Mouse (Mus musculus) heart, embryonic 14.5 days (tissue): ENCODE measurements around the gene Zmynd15. TPM values are rescaled to one million over a fixed set of nuclear protein-coding genes. Genes with fewer than 3 reads are reported as not detected.

Experiments used
- ATAC-seq: fragments of 200-750 bp; cut with Nextera tagmentation; 2 replicates; pipeline ENCODE4 v1.8.0; 2017; ENCODE audit warnings: low read depth, moderate TSS enrichment; ENCODE audit not compliant: insufficient number of reproducible peaks, insufficient read depth, low FRiP score
- H3K27ac ChIP-seq, 2 experiments: fragments of 200-500 bp in 1 of 2; fragments of 300-500 bp in 1 of 2; sonication (generic) in 1 of 2; replicated peaks in 1 of 2; 2 replicates each; pipeline ENCODE4 v1.5.1; 2012 to 2014; ENCODE audit warnings: low read depth in 2 of 2, low read length in 2 of 2, control low read depth in 1 of 2, mild to moderate bottlenecking in 1 of 2, mixed read lengths in 1 of 2; ENCODE audit not compliant: control insufficient read depth in 1 of 2, insufficient read depth in 1 of 2
- H3K27me3 ChIP-seq: fragments of 300-500 bp; sonication (generic); 2 replicates; pipeline ENCODE4 v1.6.1; 2014; ENCODE audit warnings: mild to moderate bottlenecking, low read length, control low read depth; ENCODE audit not compliant: control insufficient read depth, insufficient read depth
- H3K36me3 ChIP-seq: fragments of 300-500 bp; sonication (generic); 2 replicates; pipeline ENCODE4 v1.6.1; 2014; ENCODE audit warnings: mild to moderate bottlenecking, control low read depth, low read length, mixed read lengths; ENCODE audit not compliant: control insufficient read depth, insufficient read depth
- H3K4me1 ChIP-seq, 2 experiments: fragments of 200-500 bp in 1 of 2; fragments of 300-500 bp in 1 of 2; sonication (generic) in 1 of 2; 2 replicates each; pipeline ENCODE4 v1.6.1; 2012 to 2014; ENCODE audit warnings: low read length in 2 of 2, control low read depth in 1 of 2, mixed read lengths in 1 of 2; ENCODE audit not compliant: control insufficient read depth in 2 of 2, insufficient read depth in 2 of 2
- H3K4me2 ChIP-seq: fragments of 300-500 bp; sonication (generic); 2 replicates; pipeline ENCODE4 v1.6.1; 2014; ENCODE audit warnings: mild to moderate bottlenecking, low read length
- H3K4me3 ChIP-seq, 2 experiments: fragments of 200-500 bp in 1 of 2; fragments of 300-500 bp in 1 of 2; sonication (generic) in 1 of 2; 2 replicates each; pipeline ENCODE4 v1.5.1; 2012 to 2014; ENCODE audit warnings: low read length in 2 of 2, mild to moderate bottlenecking in 2 of 2, control low read depth in 1 of 2, low read depth in 1 of 2, moderate library complexity in 1 of 2; ENCODE audit not compliant: control insufficient read depth in 1 of 2, insufficient read depth in 1 of 2
- H3K9ac ChIP-seq: fragments of 300-500 bp; sonication (generic); 2 replicates; pipeline ENCODE4 v1.6.1; 2014; ENCODE audit warnings: mild to moderate bottlenecking, low read length
- H3K9me3 ChIP-seq: fragments of 300-500 bp; sonication (generic); 2 replicates; pipeline ENCODE4 v1.6.1; 2016; ENCODE audit warnings: low read length, control low read depth; ENCODE audit not compliant: control insufficient read depth
- WGBS: fragments of 180-500 bp; shearing (Covaris S2); extraction: QIAGEN DNeasy Blood & Tissue Kit; methylation state at CpG from one replicate; pipeline ENCODE4 v1.1.7; 2014; 5-methylcytosine and 5-hydroxymethylcytosine counted together
- polyA plus RNA-seq: library from polyadenylated mRNA; unstranded; fragments of >200 nt; fragmentation: Nextera tagmentation; extraction: Ambion mirVana; gene quantifications from 2 replicates; pipeline ENCODE4 v1.2.1, GENCODE M21; 2014

Gene Zmynd15
- polyA plus RNA-seq, 1 experiment from 2014 or later = 0.95 TPM

GRCm38 (mm10) chr11:70437426-70437825 lies 21.8 kb upstream of the Zmynd15 start:
- WGBS = 71% methylated on average over 6 of the region's 6 CpGs

GRCm38 (mm10) chr11:70438728-70439374 lies 20.4 kb upstream of the Zmynd15 start:
- Histone ChIP-seq H3K4me2 (no peak overlapping the region), H3K9me3 (no peaks in the 10 kb centered on the region), H3K4me3 (no peak overlapping the region), H3K4me1 (no peaks in the 10 kb centered on the region), H3K27ac (no peak overlapping the region), H3K27me3 (no peaks in the 10 kb centered on the region), H3K36me3 (peaks cover 53% of the 10 kb centered on the region), H3K9ac (no peak overlapping the region)
- no peak for ATAC-seq
- 82% methylated on average over 7 of the region's 7 CpGs for WGBS

More at GRCm38 (mm10) chr11:70437426-70437825, 21.8 kb upstream of the Zmynd15 start:
- Histone ChIP-seq H3K4me2 (no peak overlapping the region), H3K4me3 (no peak overlapping the region), H3K4me1 (peaks cover 6 to 7% of the 10 kb centered on the region in 2 experiments; a peak in 2 of 4 replicates), H3K27me3 (no peaks in the 10 kb centered on the region), H3K27ac (no peak overlapping the region), H3K36me3 (peaks cover 53% of the 10 kb centered on the region), H3K9ac (no peak overlapping the region), H3K9me3 (no peaks in the 10 kb centered on the region)
- ATAC-seq = no peak

GRCm38 (mm10) chr11:70440637-70441036 lies 18.6 kb upstream of the Zmynd15 start:
- no peak for ATAC-seq
- Histone ChIP-seq H3K4me3 (no peak overlapping the region), H3K27me3 (no peaks in the 10 kb centered on the region), H3K4me1 (no peaks in the 10 kb centered on the region), H3K9me3 (no peaks in the 10 kb centered on the region), H3K27ac (no peak overlapping the region), H3K36me3 (peaks cover 53% of the 10 kb centered on the region), H3K9ac (no peak overlapping the region), H3K4me2 (no peak overlapping the region)
- WGBS = 92% methylated on average over 4 of the region's 4 CpGs

- H3K27ac ChIP-seq = no peak overlapping the region
- H3K36me3 ChIP-seq = peaks cover 43% of the 10 kb centered on the region
- ATAC-seq = no peak
- H3K4me2 ChIP-seq = no peak overlapping the region
- H3K4me3 ChIP-seq = no peak overlapping the region
- no peaks in the 10 kb centered on the region; a peak in 1 of 4 replicates for H3K4me1 ChIP-seq
- 85% methylated on average over 7 of the region's 7 CpGs for WGBS
- no peak overlapping the region for H3K9ac ChIP-seq
- H3K9me3 ChIP-seq = no peaks in the 10 kb centered on the region
- H3K27me3 ChIP-seq = no peaks in the 10 kb centered on the region
Measured at GRCm38 (mm10) chr11:70441882-70442281, 17.4 kb upstream of the Zmynd15 start.

- no peak for ATAC-seq
- H3K4me3 ChIP-seq = no peak overlapping the region
- no peak overlapping the region for H3K9ac ChIP-seq
- H3K4me1 ChIP-seq = no peaks in the 10 kb centered on the region; a peak in 1 of 4 replicates
- 70% methylated on average over 3 of the region's 3 CpGs for WGBS
- H3K27me3 ChIP-seq = no peaks in the 10 kb centered on the region
- peaks cover 22% of the 10 kb centered on the region for H3K36me3 ChIP-seq
- no peaks in the 10 kb centered on the region for H3K9me3 ChIP-seq
- no peak overlapping the region for H3K27ac ChIP-seq
- no peak overlapping the region for H3K4me2 ChIP-seq
Measured at GRCm38 (mm10) chr11:70443964-70444363, 15.3 kb upstream of the Zmynd15 start.

- no peak overlapping the region for H3K9ac ChIP-seq
Measured at GRCm38 (mm10) chr11:70444667-70445066, 14.6 kb upstream of the Zmynd15 start.

GRCm38 (mm10) chr11:70446756-70447155 lies 12.5 kb upstream of the Zmynd15 start:
- Histone ChIP-seq H3K9me3 (no peaks in the 10 kb centered on the region), H3K4me3 (no peak overlapping the region), H3K36me3 (no peaks in the 10 kb centered on the region), H3K27me3 (no peaks in the 10 kb centered on the region), H3K4me1 (no peaks in the 10 kb centered on the region; a peak in 1 of 4 replicates), H3K27ac (no peak overlapping the region), H3K4me2 (no peak overlapping the region), H3K9ac (no peak overlapping the region)
- WGBS = 26% methylated on average over 3 of the region's 3 CpGs
- ATAC-seq = no peak

More at GRCm38 (mm10) chr11:70444667-70445066, 14.6 kb upstream of the Zmynd15 start:
- Histone ChIP-seq H3K4me2 (no peak overlapping the region), H3K9me3 (no peaks in the 10 kb centered on the region), H3K27me3 (no peaks in the 10 kb centered on the region), H3K4me1 (no peaks in the 10 kb centered on the region; a peak in 1 of 4 replicates), H3K36me3 (peaks cover 15% of the 10 kb centered on the region), H3K27ac (no peak overlapping the region), H3K4me3 (no peak overlapping the region)
- 67% methylated on average over 6 of the region's 6 CpGs for WGBS
- no peak for ATAC-seq

- WGBS = 53% methylated on average over 1 of the region's 1 CpGs
- H3K4me2 ChIP-seq = no peak overlapping the region
- no peaks in the 10 kb centered on the region for H3K27me3 ChIP-seq
- no peak overlapping the region for H3K4me3 ChIP-seq
- H3K9me3 ChIP-seq = no peaks in the 10 kb centered on the region
- no peaks in the 10 kb centered on the region for H3K36me3 ChIP-seq
- H3K9ac ChIP-seq = no peak overlapping the region
- no peak overlapping the region for H3K27ac ChIP-seq
- H3K4me1 ChIP-seq = peaks cover 0 to under 1% of the 10 kb centered on the region in 2 experiments; a peak in 2 of 4 replicates
- ATAC-seq = no peak
Measured at GRCm38 (mm10) chr11:70447373-70447772, 11.9 kb upstream of the Zmynd15 start.
